20 mouse cellular contexts compared by ENCODE assay signal in genomic region chr2:151949082-151949774, GRCm38 (mm10). TPM values are rescaled to one million over a fixed set of nuclear protein-coding genes. Genes with fewer than 3 reads are reported as not detected.
DNase-seq lines count a peak whose midpoint lies in the region; ATAC-seq lines count a peak whose summit lies in the region.
"Had no signal": no experiment of that assay in that cellular context is flagged by ENCODE, and none has a peak within 500 bp of the region (broad histone marks: within the 10 kb centered on the region; RNA-seq: fewer than 3 reads in every experiment).

No protein-coding gene starts in this region.

- H3K27me3 ChIP-seq in hindbrain, embryonic 14.5 days (ENCODE audit: control insufficient read depth, insufficient read depth, low read length): no peaks in the 10 kb centered on the region
- no peaks in the 10 kb centered on the region for H3K27me3 ChIP-seq in hindbrain, embryonic 10.5 days (ENCODE audit: insufficient read depth, poor library complexity, severe bottlenecking)
- no peaks in the 10 kb centered on the region for H3K27me3 ChIP-seq in midbrain, embryonic 13.5 days
- no peaks in the 10 kb centered on the region for H3K27me3 ChIP-seq in midbrain, embryonic 10.5 days (ENCODE audit: low read depth, poor library complexity, severe bottlenecking)
- H3K27me3 ChIP-seq in midbrain, embryonic 16.5 days (ENCODE audit: control insufficient read depth, insufficient read depth, low read depth, low read length): no peaks in the 10 kb centered on the region
- H3K27me3 ChIP-seq: embryonic facial prominence, embryonic 12.5 days had no signal

- H3K27ac ChIP-seq in hindbrain, embryonic 14.5 days: no peak overlapping the region
- H3K27ac ChIP-seq in hindbrain, embryonic 10.5 days: no peak overlapping the region
- H3K27ac ChIP-seq in midbrain, embryonic 13.5 days: peak overlapping the region; percentile 17; the same call in 1 of the 2 replicates
- H3K27ac ChIP-seq in midbrain, embryonic 10.5 days (replicated peaks): no peak overlapping the region
- H3K27ac ChIP-seq in midbrain, embryonic 16.5 days (ENCODE audit: low read length): peak overlapping the region; percentile 79
- H3K27ac ChIP-seq: embryonic facial prominence, embryonic 12.5 days had no signal

- no peak overlapping the region for H3K9ac ChIP-seq in hindbrain, embryonic 14.5 days
- no peak overlapping the region for H3K9ac ChIP-seq in midbrain, embryonic 13.5 days (replicated peaks)
- H3K9ac ChIP-seq in midbrain, embryonic 16.5 days (ENCODE audit: low read depth, low read length): no peak overlapping the region
- H3K9ac ChIP-seq: embryonic facial prominence, embryonic 12.5 days had no signal

- 52% methylated on average over 2 of the region's 2 CpGs for WGBS in hindbrain, embryonic 14.5 days
- 73% methylated on average over 2 of the region's 2 CpGs for WGBS in hindbrain, embryonic 10.5 days
- WGBS in midbrain, embryonic 13.5 days: 60% methylated on average over 2 of the region's 2 CpGs
- 74% methylated on average over 2 of the region's 2 CpGs for WGBS in midbrain, embryonic 10.5 days
- WGBS in midbrain, embryonic 16.5 days: 27% methylated on average over 2 of the region's 2 CpGs

- ATAC-seq in hindbrain, embryonic 14.5 days (ENCODE audit: low FRiP score): peak; percentile 8; the same call in 1 of the 2 replicates
- ATAC-seq in midbrain, embryonic 13.5 days: peak; percentile 65
- peak; percentile 89 for ATAC-seq in midbrain, embryonic 16.5 days

- no peaks in the 10 kb centered on the region for H3K9me3 ChIP-seq in hindbrain, embryonic 14.5 days (ENCODE audit: control insufficient read depth, low read length)
- H3K9me3 ChIP-seq in hindbrain, embryonic 10.5 days: no peaks in the 10 kb centered on the region
- H3K9me3 ChIP-seq in midbrain, embryonic 13.5 days: no peaks in the 10 kb centered on the region
- H3K9me3 ChIP-seq in midbrain, embryonic 10.5 days (replicated peaks): no peaks in the 10 kb centered on the region
- no peaks in the 10 kb centered on the region for H3K9me3 ChIP-seq in midbrain, embryonic 16.5 days (replicated peaks; ENCODE audit: control insufficient read depth, low read length, poor library complexity, severe bottlenecking)
- H3K9me3 ChIP-seq: embryonic facial prominence, embryonic 12.5 days; megakaryocyte, embryonic 14.5 days had no signal

- H3K36me3 ChIP-seq in hindbrain, embryonic 14.5 days (replicated peaks; ENCODE audit: control insufficient read depth, insufficient read depth): no peaks in the 10 kb centered on the region
- no peaks in the 10 kb centered on the region for H3K36me3 ChIP-seq in hindbrain, embryonic 10.5 days
- H3K36me3 ChIP-seq in midbrain, embryonic 13.5 days: no peaks in the 10 kb centered on the region
- no peaks in the 10 kb centered on the region for H3K36me3 ChIP-seq in midbrain, embryonic 10.5 days
- H3K36me3 ChIP-seq in midbrain, embryonic 16.5 days (ENCODE audit: control insufficient read depth, insufficient read depth, low read length): no peaks in the 10 kb centered on the region
- H3K36me3 ChIP-seq: embryonic facial prominence, embryonic 12.5 days had no signal

- H3K4me1 ChIP-seq in hindbrain, embryonic 14.5 days (replicated peaks; ENCODE audit: control insufficient read depth, insufficient read depth, low read length): no peaks in the 10 kb centered on the region
- H3K4me1 ChIP-seq in hindbrain, embryonic 10.5 days (replicated peaks): no peaks in the 10 kb centered on the region
- H3K4me1 ChIP-seq in midbrain, embryonic 13.5 days (replicated peaks): no peaks in the 10 kb centered on the region
- 0 out of 2 replicates have a peak, but pooled peaks cover 3% of the 10 kb centered on the region for H3K4me1 ChIP-seq in midbrain, embryonic 10.5 days
- H3K4me1 ChIP-seq in midbrain, embryonic 16.5 days (ENCODE audit: control insufficient read depth, insufficient read depth, low read length): peaks cover 12% of the 10 kb centered on the region
- H3K4me1 ChIP-seq: embryonic facial prominence, embryonic 12.5 days had no signal

- DNase-seq in hindbrain, embryonic 14.5 days (ENCODE audit: low spot score): no peak
- no peak for DNase-seq in hindbrain, embryonic 10.5 days (ENCODE audit: low spot score)
- DNase-seq in midbrain, embryonic 10.5 days (ENCODE audit: low spot score): no peak
- DNase-seq in brain, embryonic 18.5 days (ENCODE audit: low read depth, low spot score): peak; percentile 46
- no peak for DNase-seq in gastrocnemius, postnatal 25 days
- DNase-seq: cerebellum, adult 9-11 months; heart, postnatal 10 days; kidney, adult 18-20 months; kidney, postnatal 10 days; lung, adult 18-20 months; lung, postnatal 14 days had no signal

- no peak overlapping the region for H3K4me3 ChIP-seq in hindbrain, embryonic 14.5 days (replicated peaks; ENCODE audit: low read length)
- no peak overlapping the region for H3K4me3 ChIP-seq in hindbrain, embryonic 10.5 days
- no peak overlapping the region for H3K4me3 ChIP-seq in midbrain, embryonic 13.5 days (replicated peaks)
- no peak overlapping the region for H3K4me3 ChIP-seq in midbrain, embryonic 10.5 days
- H3K4me3 ChIP-seq in midbrain, embryonic 16.5 days (ENCODE audit: low read depth, low read length): no peak overlapping the region
- H3K4me3 ChIP-seq: embryonic facial prominence, embryonic 12.5 days; erythroblast, embryonic 14.5 days; megakaryocyte, embryonic 14.5 days had no signal

- H3K4me2 ChIP-seq in hindbrain, embryonic 14.5 days (replicated peaks): no peak overlapping the region
- H3K4me2 ChIP-seq in midbrain, embryonic 13.5 days (replicated peaks): no peak overlapping the region
- 0 out of 2 replicates have a peak overlapping the region, but pooled peaks have one; percentile 7 for H3K4me2 ChIP-seq in midbrain, embryonic 16.5 days (ENCODE audit: low read length)
- H3K4me2 ChIP-seq: embryonic facial prominence, embryonic 12.5 days; heart, embryonic 11.5 days; liver, embryonic 11.5 days had no signal

RNA-seq across cellular contexts. Expression of gene Fam110a, which starts 30.8 kb away (rescaled TPM):
- 39.8 and 42.7 TPM in 2 replicates for polyA plus RNA-seq in hindbrain, embryonic 14.5 days (2014; fragmentation: Nextera tagmentation; extraction: Ambion mirVana)
- polyA plus RNA-seq in hindbrain, embryonic 10.5 days (2016; fragmentation: Nextera tagmentation; extraction: Ambion mirVana): 99.4 and 149 TPM in 2 replicates
- 97.0 and 97.3 TPM in 2 replicates for polyA plus RNA-seq in midbrain, embryonic 13.5 days (2015; fragmentation: Nextera tagmentation; extraction: Ambion mirVana)
- polyA plus RNA-seq in midbrain, embryonic 10.5 days (2016; fragmentation: Nextera tagmentation; extraction: Ambion mirVana): 79.8 and 108 TPM in 2 replicates
- polyA plus RNA-seq in midbrain, embryonic 16.5 days (2015; fragmentation: Nextera tagmentation; extraction: Ambion mirVana): 57.5 and 59.1 TPM in 2 replicates
- total RNA-seq in gastrocnemius, postnatal 25 days (2021): 1 to 10 TPM; 2.2 to 2.9 TPM

RNA-seq across cellular contexts. Expression of gene Angpt4, which starts 38.2 kb away (rescaled TPM):
- 0.08 and 0.31 TPM in 2 replicates for polyA plus RNA-seq in hindbrain, embryonic 14.5 days (2014; fragmentation: Nextera tagmentation; extraction: Ambion mirVana)
- 0.22 and 0.31 TPM in 2 replicates for polyA plus RNA-seq in hindbrain, embryonic 10.5 days (2016; fragmentation: Nextera tagmentation; extraction: Ambion mirVana)
- polyA plus RNA-seq in midbrain, embryonic 13.5 days (2015; fragmentation: Nextera tagmentation; extraction: Ambion mirVana): 0.10 and 0.11 TPM in 2 replicates
- polyA plus RNA-seq in midbrain, embryonic 10.5 days (2016; fragmentation: Nextera tagmentation; extraction: Ambion mirVana): 0.06 and 0.32 TPM in 2 replicates
- polyA plus RNA-seq in midbrain, embryonic 16.5 days (2015; fragmentation: Nextera tagmentation; extraction: Ambion mirVana): 0.14 and 0.30 TPM in 2 replicates
- total RNA-seq in gastrocnemius, postnatal 25 days (2021): under 1 TPM; 0.11 to 0.15 TPM
- total RNA-seq: neutrophil, adult 5-6 weeks had no signal
- polyA plus RNA-seq: erythroblast, embryonic 14.5 days; limb, embryonic 11.5 days had no signal

RNA-seq across cellular contexts. Expression of gene Slc52a3, which starts 47.1 kb away (rescaled TPM):
- polyA plus RNA-seq in hindbrain, embryonic 14.5 days (2014; fragmentation: Nextera tagmentation; extraction: Ambion mirVana): 0.73 and 1.4 TPM in 2 replicates
- polyA plus RNA-seq in hindbrain, embryonic 10.5 days (2016; fragmentation: Nextera tagmentation; extraction: Ambion mirVana): 0.90 and 1.3 TPM in 2 replicates
- polyA plus RNA-seq in midbrain, embryonic 13.5 days (2015; fragmentation: Nextera tagmentation; extraction: Ambion mirVana): 0.55 and 0.99 TPM in 2 replicates
- 0.81 and 0.87 TPM in 2 replicates for polyA plus RNA-seq in midbrain, embryonic 10.5 days (2016; fragmentation: Nextera tagmentation; extraction: Ambion mirVana)
- polyA plus RNA-seq in midbrain, embryonic 16.5 days (2015; fragmentation: Nextera tagmentation; extraction: Ambion mirVana): 1.0 and 1.4 TPM in 2 replicates
- total RNA-seq in gastrocnemius, postnatal 25 days (2021): under 1 TPM; 0.94 to 1.00 TPM

Comparison
In these comparisons a context has a peak if more than half of its experiments do, and no peak if none do; other contexts are left out.
1. H3K27ac ChIP-seq: peak in midbrain, embryonic 13.5 days (single experiment) and midbrain, embryonic 16.5 days (single experiment); none in hindbrain, embryonic 14.5 days (single experiment), hindbrain, embryonic 10.5 days (single experiment) and midbrain, embryonic 10.5 days (single experiment).
2. ATAC-seq: peak in every context shown above with its lines; median percentile 89 in midbrain, embryonic 16.5 days; 65 in midbrain, embryonic 13.5 days; 8 in hindbrain, embryonic 14.5 days.